In the genomic region with DNA sequence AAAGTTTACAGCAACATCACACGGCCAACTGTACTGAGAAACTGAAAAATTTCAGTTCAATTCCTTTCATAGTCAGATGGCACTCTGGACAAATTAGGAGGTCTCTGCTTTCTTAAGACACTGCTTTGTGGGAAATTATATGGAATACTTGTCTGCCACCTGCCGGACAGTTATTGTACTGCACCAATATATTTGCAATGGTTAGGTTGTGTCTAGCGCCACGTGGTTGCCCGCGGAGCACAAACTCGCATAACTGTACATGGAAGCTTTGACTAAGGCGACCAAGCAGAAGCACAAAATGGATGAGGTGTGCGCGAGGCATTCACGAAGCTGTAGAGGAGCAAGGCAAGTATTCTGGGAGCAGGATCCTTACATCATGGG, we compare ENCODE assay signal across 8 mouse cellular contexts. TPM values are rescaled to one million over a fixed set of nuclear protein-coding genes. Genes with fewer than 3 reads are reported as not detected.
DNase-seq lines count a peak whose midpoint lies in the region; ATAC-seq lines count a peak whose summit lies in the region.

No protein-coding gene starts in this region.

- H3K9ac ChIP-seq in hindbrain, embryonic 15.5 days: peak overlapping the region; percentile 36

- H3K4me3 ChIP-seq in hindbrain, embryonic 15.5 days: peak overlapping the region; percentile 37

- H3K27ac ChIP-seq in hindbrain, embryonic 15.5 days (replicated peaks): no peak overlapping the region

- no peaks in the 10 kb centered on the region for H3K9me3 ChIP-seq in hindbrain, embryonic 15.5 days

- H3K4me1 ChIP-seq in hindbrain, embryonic 15.5 days (replicated peaks): peaks cover 18% of the 10 kb centered on the region

- peak overlapping the region; percentile 72 for H3K4me2 ChIP-seq in hindbrain, embryonic 15.5 days

- no peaks in the 10 kb centered on the region for H3K36me3 ChIP-seq in hindbrain, embryonic 15.5 days

- WGBS in hindbrain, embryonic 15.5 days: 2% methylated on average over 11 of the region's 11 CpGs

- DNase-seq in WW6 (ENCODE audit: low read depth, low spot score): peak; percentile 72
- DNase-seq in cerebellum, postnatal 4 days (ENCODE audit: low spot score in 2 of 2): peak; percentile 78 to 90
- DNase-seq in frontal cortex, postnatal 36 days (ENCODE audit: low spot score in 2 of 2): peak; percentile 90 to 96
- peak; percentile 74 to 86 for DNase-seq in layer of hippocampus, postnatal 36 days
- DNase-seq in lung, postnatal 25 days (ENCODE audit: low spot score): peak; percentile 86
- DNase-seq in retina, embryonic 14.5 days (ENCODE audit: low spot score): peak; percentile 98
- DNase-seq in thymus, postnatal 36 days: peak; percentile 74 to 83

- H3K27me3 ChIP-seq in hindbrain, embryonic 15.5 days: no peaks in the 10 kb centered on the region

- peak; percentile 60 for ATAC-seq in hindbrain, embryonic 15.5 days (ENCODE audit: low FRiP score, low read depth)

RNA-seq across cellular contexts. Expression of a gene that starts 57.7 kb away (rescaled TPM):
- 10.6 and 10.8 TPM in 2 replicates for polyA plus RNA-seq in hindbrain, embryonic 15.5 days (2015; fragmentation: Nextera tagmentation; extraction: Ambion mirVana)
- 1 to 10 TPM; 1.7 to 1.9 TPM for total RNA-seq in layer of hippocampus, postnatal 36 days (2021)

RNA-seq across cellular contexts. Expression of a gene that starts 57.9 kb away (rescaled TPM):
- 283 and 294 TPM in 2 replicates for polyA plus RNA-seq in hindbrain, embryonic 15.5 days (2015; fragmentation: Nextera tagmentation; extraction: Ambion mirVana)
- total RNA-seq in layer of hippocampus, postnatal 36 days (2021): 100 to 1,000 TPM; 190 to 196 TPM
